Mouse (Mus musculus) small intestine, adult 2 months (tissue): ENCODE data around the gene E330014E10Rik. TPM values are rescaled to one million over a fixed set of nuclear protein-coding genes. Genes with fewer than 3 reads are reported as not detected.
"Not testable (repeated sequence)": the region's sequence is repeated elsewhere in the genome, so short reads cannot be mapped to it uniquely, and the experiment has no call there.

Experiments used
- H3K27ac ChIP-seq: fragments of 200-500 bp; 2 replicates; pipeline ENCODE4 v1.5.1; 2012; ENCODE audit warnings: low read depth, low read length, control low read depth, inconsistent platforms; ENCODE audit not compliant: insufficient read depth
- H3K27me3 ChIP-seq: fragments of 200-500 bp; 2 replicates; pipeline ENCODE4 v1.6.1; 2012; ENCODE audit warnings: mild to moderate bottlenecking, moderate library complexity, low read length, inconsistent platforms; ENCODE audit not compliant: control insufficient read depth, insufficient read depth
- H3K36me3 ChIP-seq: fragments of 200-500 bp; 2 replicates; pipeline ENCODE4 v1.6.1; 2012; ENCODE audit warnings: mild to moderate bottlenecking, low read length, control low read depth, inconsistent platforms; ENCODE audit not compliant: control insufficient read depth, insufficient read depth
- H3K4me1 ChIP-seq: fragments of 200-500 bp; 2 replicates; pipeline ENCODE4 v1.6.1; 2012; ENCODE audit warnings: low read length, inconsistent platforms, mixed read lengths; ENCODE audit not compliant: control insufficient read depth, insufficient read depth, insufficient read length
- H3K4me3 ChIP-seq: fragments of 200-500 bp; 2 replicates; pipeline ENCODE4 v1.5.1; 2012; ENCODE audit warnings: low read depth, mild to moderate bottlenecking, control low read depth, inconsistent platforms, low read length, moderate library complexity
- CTCF ChIP-seq: fragments of 200-500 bp; IDR thresholded peaks from 2 replicates; pipeline ENCODE4 v1.5.1; 2012; ENCODE audit warnings: low read depth, mild to moderate bottlenecking, control low read depth, inconsistent platforms, low read length, moderate library complexity, mixed read lengths; ENCODE audit not compliant: insufficient replicate concordance, insufficient read length; ENCODE audit errors: extremely low read depth
- POLR2A ChIP-seq: fragments of 200-500 bp; IDR thresholded peaks from 2 replicates; pipeline ENCODE4 v1.6.1; 2012; ENCODE audit warnings: low read depth, mild to moderate bottlenecking, control low read depth, inconsistent platforms, low read length, moderate library complexity
- WGBS: fragments of 180-500 bp; shearing (Covaris S2); methylation state at CpG from one replicate; pipeline ENCODE4 v1.1.7; 2018; 5-methylcytosine and 5-hydroxymethylcytosine counted together
- polyA plus RNA-seq: library from polyadenylated mRNA; depleted of rRNA; stranded (reverse); fragments of >200 nt; gene quantifications from 2 replicates; pipeline ENCODE4 v1.2.3, GENCODE M21; 2012; rRNA removed

Gene E330014E10Rik
- not detected in 2 replicates for polyA plus RNA-seq

DNA sequence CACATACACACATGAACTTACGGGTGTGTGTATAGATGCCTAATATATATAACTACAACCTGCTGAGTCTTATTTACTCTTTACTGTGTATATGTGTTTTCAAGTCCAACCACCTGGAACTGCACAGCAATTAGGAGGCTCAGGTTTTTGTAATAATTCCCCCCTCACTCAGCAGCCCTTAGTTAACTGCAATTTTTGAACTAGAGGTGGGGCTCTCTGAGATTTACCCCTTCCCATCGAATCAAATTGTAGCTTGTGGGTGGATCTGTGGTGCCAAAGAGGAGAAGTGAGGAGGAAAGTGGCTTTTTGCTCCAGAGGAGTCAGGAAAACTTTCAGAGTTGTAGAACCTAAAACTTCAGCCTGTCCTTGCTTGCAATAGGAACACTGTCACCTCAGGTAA lies at the start of gene E330014E10Rik:
Gene E330014E10Rik, plus strand, starts transcription at position 301 of the 400 bp plus-strand sequence.
- H3K36me3 ChIP-seq, H3K4me1 ChIP-seq, H3K27me3 ChIP-seq, H3K4me3 ChIP-seq, H3K27ac ChIP-seq: not testable (repeated sequence)
- WGBS: no CpG with 5 or more reads among the region's 2 CpGs

DNA sequence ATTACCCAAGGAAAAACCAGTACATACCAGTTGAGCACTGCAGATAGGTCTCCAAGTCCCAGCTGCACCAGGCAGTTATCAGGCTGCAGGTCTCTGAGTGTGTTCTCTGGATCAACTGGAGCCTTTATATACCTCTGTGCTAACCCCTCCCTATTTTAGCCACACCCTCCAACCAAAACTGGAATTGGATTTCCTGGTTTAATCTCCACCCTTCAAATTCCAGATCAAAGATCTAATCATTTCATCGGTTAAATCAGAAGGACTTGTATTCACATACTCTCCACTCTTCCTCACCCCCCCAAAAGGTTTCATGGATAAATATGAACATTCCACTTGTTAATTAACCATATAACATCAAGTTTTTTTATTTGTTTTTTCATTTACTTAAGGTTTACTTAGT lies 39.7 kb upstream of the E330014E10Rik start, which contains the start of gene Gm7978:
Gene Gm7978, minus strand, starts transcription at position 101 of the 400 bp plus-strand sequence.
- H3K27ac ChIP-seq, H3K4me1 ChIP-seq, H3K27me3 ChIP-seq, H3K4me3 ChIP-seq, H3K36me3 ChIP-seq: not testable (repeated sequence)
- WGBS: no CpG with 5 or more reads among the region's 1 CpGs

DNA sequence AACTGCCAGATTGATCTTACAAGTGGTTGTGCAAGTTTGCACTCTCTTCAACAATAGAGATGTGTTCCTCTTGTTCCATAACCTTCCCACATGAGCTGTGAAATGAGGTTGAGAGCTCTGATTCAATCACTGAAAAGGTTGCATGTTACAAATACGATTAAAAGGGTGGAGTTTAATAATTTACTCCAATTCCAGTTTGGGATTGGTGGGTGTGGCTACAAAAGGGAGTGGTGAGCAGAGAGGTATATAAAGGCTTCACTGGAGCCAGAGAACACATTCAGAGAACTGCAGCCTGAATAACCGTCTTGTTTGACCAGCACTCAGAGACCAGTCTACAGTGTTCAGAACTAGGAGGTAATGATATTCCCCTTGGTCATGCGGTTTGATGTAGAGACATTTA lies 34.1 kb upstream of the E330014E10Rik start, which contains the start of gene Gm7982:
Gene Gm7982, plus strand, starts transcription at position 301 of the 400 bp plus-strand sequence.
- not testable (repeated sequence) for H3K27ac ChIP-seq, H3K36me3 ChIP-seq, H3K4me1 ChIP-seq, H3K4me3 ChIP-seq, H3K27me3 ChIP-seq
- WGBS: no CpG with 5 or more reads among the region's 3 CpGs

DNA sequence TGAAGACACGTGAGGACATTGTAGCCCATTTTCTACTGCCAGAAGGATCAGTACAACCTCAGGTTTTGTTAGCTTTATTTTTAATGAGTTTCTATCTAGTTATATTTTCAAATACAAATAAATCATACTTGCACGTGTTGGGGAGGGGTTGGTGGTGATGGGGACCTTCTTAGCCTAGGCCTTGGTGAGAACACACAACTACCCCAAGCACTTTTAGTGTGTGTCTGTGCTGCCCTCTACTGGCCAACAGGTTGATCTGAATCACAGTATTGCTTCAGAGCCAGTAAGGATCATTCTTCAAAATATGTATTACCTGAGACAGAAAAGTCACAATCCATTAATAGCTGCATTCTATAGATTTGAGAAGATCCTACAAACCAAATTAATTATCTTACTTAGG lies 35.1 kb downstream of the E330014E10Rik start:
- H3K27ac ChIP-seq, H3K27me3 ChIP-seq, H3K4me1 ChIP-seq, H3K4me3 ChIP-seq, H3K36me3 ChIP-seq: not testable (repeated sequence)
- 38% methylated on average over 2 of the region's 2 CpGs for WGBS

DNA sequence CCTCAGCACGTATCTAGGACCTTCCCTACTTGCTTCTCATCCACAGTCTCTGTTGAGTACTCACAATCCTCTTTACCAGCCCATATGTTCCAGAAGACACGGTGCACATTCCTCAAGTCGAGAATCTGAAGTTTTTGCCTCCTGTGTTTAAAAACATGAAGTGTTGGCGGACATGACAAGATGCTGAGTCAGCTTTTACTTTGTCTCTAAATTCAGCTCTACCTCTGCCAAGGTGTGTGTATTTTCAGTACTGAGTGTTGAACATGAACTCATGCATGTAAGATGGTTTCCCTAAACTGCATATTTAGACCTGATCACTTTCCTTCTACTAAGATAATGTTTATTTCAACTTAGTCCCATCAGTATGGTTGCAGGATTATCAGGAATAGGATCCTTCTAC lies 60.8 kb downstream of the E330014E10Rik start:
- Histone ChIP-seq H3K4me1 (no peaks in the 10 kb centered on the region), H3K36me3 (no peaks in the 10 kb centered on the region), H3K27me3 (no peaks in the 10 kb centered on the region), H3K4me3 (no peak overlapping the region), H3K27ac (no peak overlapping the region)
- 68% methylated on average over 4 of the region's 4 CpGs for WGBS
- TF ChIP-seq CTCF (no peak), POLR2A (no peak)

DNA sequence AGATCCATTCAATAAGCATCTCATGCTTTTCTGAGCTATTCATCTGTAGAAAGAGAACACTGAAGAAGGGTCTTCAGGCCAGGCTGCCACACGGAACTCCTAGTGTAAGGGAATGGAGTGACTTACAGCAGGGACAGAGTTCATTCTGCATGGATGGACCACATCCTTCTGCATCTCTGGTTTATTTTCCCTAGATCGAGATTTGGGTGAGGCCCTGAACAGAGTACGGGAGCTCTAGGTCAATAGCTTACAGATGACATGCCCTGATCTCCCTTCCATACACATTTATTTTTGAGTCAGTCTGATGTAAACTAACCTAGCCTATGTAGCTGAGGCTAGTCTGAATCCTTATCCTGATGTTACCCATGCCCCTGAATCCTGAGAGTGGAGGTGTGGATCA lies 78.2 kb downstream of the E330014E10Rik start:
- no peak overlapping the region for H3K4me3 ChIP-seq
- H3K36me3 ChIP-seq: no peaks in the 10 kb centered on the region
- TF ChIP-seq POLR2A (no peak), CTCF (no peak)
- WGBS: 40% methylated on average over 3 of the region's 3 CpGs
- H3K27me3 ChIP-seq: no peaks in the 10 kb centered on the region
- peak overlapping the region; percentile 41; the same call in 1 of the 2 replicates for H3K27ac ChIP-seq
- H3K4me1 ChIP-seq: peaks cover 3% of the 10 kb centered on the region; the same call in 1 of the 2 replicates

Other genes with a start within 250 kb of the E330014E10Rik start
- gene Gm7971, start 181.1 kb upstream of the E330014E10Rik start, polyA plus RNA-seq: not detected in 2 replicates
- gene Gm7978, start 39.8 kb upstream of the E330014E10Rik start, polyA plus RNA-seq: not detected in 2 replicates
- not detected in 2 replicates for gene Gm7982, start 34.0 kb upstream of the E330014E10Rik start, polyA plus RNA-seq
- gene Cxcl13, start 181.0 kb downstream of the E330014E10Rik start, polyA plus RNA-seq: 0.24 and 0.33 TPM in 2 replicates